Mouse (Mus musculus): ENCODE results near the gene Macrod2.

Gene Macrod2

DNA sequence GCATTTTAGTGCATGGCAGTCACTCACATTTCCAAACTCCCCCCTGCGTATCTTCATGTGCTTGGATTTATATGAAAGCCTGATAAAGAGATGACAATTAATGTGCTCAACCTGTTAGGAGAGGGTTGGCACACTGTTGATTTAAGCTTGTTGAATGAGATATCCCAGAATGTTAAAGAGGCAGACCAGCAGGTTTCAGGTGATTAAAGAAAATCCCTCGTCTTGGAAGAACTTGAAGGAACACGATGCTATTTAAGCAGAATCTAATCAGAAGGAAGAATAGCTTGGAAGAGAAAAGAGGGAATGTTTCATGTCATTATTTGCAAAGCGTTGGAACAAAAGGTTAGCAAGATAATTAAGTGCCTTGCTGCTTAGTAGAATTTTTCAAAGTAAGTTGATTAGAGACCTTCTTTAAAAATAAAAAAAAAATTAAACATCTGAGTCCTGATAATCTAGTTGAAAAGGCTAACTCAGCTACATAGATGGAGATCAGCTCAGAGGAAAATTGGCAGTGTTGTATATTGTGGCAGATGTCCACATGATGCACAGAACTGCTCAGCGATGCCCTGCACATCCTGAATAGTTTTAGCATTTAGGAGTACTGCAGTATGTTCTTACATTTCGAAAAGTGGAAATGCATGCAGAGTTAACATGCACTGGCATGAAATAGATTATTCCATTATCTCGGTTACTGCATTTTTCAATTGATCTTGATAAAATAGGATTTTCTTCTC is 518.7 kb downstream of the Macrod2 start:
- no peak for DNase-seq

DNA sequence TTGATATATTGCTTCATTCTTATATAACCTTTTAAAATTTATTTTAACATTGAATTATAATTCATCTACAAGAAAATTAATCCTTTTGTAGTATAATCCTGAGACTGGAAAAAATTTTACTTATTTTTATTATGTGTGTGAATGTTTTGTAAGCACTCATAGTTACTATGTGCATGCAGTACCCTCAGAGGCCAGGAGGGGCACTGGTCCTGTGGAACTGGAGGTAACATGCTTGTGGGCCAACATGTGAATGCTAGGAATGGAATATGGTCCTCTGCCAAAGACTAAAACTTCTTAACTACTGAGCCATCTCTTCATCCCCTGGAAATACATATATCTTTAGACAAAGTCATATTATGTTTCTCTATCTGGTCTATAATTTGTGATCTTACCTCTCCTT is 531.8 kb downstream of the Macrod2 start:
- peak in 1 of 2 experiments; percentile 20 for DNase-seq

DNA sequence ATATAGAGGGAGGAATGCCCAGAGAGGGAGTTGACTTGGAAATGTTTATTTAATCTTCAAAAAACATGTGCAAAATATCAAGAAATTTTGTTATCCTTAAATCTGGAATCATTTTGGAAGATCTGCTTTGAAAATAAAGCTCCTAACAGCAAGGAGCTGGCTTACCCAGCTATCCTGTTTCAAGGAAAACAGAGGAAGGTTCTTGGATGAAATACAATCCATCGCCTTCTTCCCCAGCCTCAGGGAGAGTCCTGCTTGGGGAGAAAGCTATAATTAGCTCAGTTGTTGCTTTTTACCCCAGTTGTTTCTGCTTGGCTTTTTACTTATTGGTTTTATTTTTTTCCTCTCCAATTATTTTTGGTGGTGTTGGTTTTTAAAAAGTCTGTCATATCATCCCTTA is 539.4 kb downstream of the Macrod2 start:
- DNase-seq, result no peak

DNA sequence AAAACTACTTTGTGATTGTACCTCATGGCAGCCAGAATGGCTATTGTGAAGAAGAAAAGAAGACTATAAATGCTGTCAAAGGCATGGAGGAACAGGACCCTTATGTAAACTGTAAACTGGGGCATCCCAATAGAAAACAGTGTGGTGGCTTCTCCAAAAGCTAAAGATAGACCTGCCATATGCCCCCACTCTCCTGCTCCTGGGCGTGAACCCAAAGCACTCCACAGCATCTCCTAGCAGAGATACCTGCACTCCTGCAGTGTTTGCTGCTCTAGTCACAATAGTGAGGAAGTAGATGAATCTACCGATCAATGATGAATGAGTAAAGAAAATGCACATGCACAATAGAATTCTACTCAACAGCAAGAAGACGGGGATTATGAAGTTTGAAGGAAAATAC is 554.4 kb downstream of the Macrod2 start:
- DNase-seq, result no peak

DNA sequence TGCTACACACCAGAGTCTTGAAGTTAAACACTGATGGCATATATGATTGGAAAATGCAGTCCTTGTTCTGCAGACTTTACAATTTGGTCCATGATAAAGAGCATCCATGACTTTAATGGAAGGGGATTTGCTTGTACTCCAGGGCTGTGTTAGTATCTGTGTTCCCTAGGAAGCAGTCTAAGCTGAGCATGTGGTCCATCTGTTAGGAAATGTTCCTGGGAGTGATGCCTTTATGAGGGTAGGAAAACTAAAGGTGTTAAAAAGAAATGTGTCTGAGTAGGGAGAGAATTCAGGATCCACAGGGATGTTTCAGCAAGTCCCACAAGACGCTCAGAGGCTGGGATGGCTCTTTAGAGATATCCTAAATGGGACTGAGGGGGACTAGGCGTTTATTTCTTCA is 564.1 kb downstream of the Macrod2 start:
- no peak for DNase-seq

DNA sequence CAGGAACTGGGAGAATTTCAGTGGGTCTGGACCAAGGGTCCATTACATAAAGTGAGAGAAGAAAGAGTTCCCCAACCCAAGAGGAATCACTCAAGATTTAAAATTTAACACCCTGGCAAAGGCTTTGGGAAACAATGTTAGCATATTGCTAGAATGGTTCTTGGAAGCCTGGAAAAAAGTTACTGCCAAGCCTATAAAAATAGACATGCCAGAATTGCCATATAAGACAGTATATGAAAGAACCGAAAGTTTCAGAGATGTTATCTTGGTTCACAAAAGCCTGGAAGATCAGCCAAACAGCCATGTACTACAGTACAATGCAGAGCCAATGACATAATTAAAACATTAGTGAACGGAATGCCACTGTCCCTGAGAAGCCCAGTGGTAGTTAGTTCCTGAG is 575.1 kb downstream of the Macrod2 start:
- DNase-seq, result no peak

DNA sequence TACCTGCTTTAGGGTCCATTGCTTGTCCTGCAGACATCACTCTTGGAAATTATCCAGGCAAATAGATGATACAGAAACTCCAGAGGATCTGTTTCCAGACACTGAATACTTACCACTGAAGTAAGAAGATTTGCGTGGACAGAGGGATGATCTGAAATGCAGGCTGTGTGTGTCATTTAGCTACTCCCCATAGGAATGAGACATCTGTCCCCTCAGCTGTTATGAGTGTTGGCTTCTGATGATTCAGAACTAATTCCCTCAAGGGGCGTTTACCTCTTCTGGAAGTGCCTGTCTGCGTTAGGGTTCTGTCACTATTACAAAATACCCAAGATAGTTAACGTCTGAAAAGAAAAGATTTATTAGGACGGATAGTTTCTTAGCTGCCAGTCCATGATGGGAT is 576.7 kb downstream of the Macrod2 start:
- DNase-seq, result no peak

DNA sequence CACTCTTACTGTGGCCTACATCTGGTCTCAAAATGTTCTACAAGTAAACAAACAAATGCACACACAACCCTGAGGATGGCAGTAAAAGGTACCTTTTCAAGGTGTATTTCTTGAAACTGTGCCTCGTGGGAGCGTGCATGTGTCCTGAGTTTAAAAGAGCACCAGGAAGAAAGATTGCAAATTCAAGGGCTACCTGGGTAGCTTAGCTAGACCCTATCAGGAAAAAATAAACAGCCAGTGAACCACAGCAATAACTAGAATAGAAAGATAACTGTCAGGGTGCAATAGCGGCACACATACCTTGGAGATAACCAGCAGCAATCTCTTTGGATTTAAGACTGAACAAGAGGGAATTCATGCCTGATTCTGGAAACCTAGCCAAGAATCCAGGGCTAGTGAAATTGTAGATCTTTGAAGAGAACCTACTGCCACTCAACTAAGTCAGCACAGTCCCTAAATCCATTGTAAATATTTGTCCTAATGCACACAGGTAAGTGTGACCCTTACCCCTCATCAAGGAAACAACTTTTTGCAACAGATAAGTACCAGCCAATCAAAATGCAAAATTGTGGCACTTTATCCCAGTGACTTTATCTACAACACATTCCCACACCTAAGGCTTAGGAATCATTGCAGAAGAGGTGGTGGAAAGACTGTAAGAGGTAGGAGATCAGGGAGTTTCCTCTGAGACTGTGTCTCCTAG is 590.7 kb downstream of the Macrod2 start:
- DNase-seq, result no peak

DNA sequence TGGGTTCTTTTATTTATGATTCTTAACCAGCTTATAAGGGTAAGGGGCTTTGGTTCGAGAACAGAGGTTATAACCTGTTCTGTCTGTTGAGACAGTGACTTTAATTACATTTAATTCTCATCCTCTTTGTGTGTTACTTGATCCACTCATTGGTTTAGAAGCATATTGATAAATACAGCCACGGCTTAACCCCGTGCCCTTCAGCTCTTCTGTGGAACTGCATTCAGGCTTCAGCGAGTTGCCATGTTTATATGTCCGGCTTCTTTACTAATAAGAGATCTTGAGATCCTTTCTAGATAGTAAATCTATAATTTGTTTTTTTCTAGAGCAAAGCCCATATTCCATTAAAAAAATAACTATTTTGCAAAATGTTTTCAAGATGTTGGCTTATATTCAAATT is 608.7 kb downstream of the Macrod2 start:
- DNase-seq, result no peak

DNA sequence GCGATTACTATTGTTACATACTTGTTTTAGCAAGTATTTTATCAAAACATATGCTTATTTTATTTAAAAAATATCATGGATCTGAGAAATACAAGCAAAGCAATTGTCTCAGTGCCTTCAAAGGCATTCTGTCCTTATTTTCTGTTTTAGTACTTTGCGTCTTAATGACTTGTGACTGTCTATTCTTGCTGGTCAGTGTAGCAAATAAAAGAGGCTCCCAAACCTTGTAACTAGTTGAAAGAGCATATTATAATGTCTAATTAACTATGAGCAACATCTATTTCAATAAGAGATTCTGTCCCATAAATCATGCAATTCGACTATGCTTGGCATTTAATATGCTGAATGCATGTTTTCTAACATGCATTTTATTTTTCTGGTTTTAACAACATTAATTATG is 609.2 kb downstream of the Macrod2 start:
- no peak for DNase-seq

DNA sequence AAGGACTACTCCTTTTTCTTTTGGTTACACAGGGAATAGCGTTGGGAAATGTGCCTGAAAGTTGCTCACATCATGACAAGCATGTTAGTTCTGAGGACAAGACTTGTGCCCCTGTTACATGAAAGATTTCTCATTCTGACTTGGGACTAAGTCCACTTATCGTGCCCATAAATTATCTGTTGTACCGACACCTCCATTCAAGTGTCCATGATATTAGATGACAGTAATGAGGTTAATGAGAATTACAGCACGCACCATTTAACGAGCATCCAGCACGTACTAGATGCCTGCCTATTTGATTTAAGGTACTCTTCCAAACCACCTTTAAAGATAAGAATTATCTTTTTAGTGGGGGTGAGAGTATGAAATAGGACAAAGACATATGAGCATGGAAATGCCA is 610.5 kb downstream of the Macrod2 start:
- DNase-seq, result no peak

DNA sequence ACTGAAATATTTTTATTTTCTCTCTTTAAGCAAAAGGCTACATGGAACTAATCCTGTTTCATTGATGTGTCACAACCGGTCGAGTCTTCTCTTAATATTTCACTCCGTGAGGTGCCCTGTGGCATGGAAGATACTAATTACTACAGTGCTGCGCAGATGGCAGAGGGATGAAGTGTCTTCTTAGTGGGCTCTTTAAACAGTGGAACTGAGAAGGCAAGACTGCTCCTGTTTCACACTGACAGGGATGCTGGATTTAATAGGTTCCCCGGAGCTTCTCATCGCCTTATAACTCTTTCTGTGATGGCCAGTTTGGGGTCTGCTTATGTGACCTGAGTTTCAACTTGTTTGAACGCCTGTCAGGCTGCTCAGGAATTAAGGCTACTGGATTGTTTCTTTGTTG is 612.6 kb downstream of the Macrod2 start:
- no peak for DNase-seq

DNA sequence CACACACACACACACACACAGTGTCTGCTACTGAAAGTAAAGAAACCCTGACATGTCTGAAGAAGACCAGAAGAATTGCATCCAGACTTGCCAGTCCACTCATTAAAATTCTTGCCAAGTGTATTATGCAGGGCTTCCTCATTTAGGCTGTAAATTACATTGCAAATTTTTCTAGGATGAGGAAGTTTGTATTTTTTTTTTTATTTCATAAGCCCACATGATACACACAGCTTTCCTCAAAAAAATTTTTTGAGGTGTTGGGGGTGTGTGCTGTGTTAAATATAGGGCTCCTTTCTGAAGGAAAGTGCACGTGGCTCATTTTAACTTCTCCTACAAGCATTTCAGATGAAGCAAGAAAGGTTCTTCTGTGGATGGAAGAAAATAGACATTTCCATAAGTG is 613.3 kb downstream of the Macrod2 start:
- no peak for DNase-seq

DNA sequence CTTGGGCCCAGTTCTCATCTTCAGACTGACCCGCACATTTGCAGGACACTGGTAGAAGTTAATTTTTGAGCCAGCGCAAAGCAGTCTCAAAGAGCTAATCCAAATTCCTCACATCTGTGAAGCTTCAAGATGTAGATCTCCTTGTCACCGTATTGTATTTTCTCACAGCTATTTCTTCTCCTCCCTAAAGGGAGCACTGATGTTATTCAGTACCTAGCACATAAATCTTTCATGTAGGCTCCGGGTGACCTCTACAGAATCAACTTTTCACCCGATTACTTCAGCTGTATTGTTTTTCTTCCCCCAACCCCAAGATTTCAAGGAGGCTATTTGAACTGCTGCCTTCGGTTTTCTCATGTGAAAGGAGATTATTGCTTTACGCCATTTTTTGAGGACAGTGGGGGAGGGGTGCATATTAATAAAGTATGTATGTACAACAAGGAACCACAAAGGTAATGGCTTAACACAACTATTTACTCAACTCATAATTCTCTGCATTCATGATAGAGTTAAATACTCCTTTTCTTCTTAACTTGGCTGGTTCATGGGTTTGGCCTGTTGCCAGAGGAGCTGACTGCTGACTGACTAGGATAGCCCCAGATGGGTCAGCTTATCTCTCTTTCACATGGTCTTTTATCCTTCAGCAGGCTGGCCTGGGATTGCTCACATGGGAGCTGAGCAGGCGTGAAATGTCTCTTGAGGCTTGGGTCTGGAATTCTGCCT is 618.5 kb downstream of the Macrod2 start:
- DNase-seq, result peak in 1 of 2 experiments; percentile 43

DNA sequence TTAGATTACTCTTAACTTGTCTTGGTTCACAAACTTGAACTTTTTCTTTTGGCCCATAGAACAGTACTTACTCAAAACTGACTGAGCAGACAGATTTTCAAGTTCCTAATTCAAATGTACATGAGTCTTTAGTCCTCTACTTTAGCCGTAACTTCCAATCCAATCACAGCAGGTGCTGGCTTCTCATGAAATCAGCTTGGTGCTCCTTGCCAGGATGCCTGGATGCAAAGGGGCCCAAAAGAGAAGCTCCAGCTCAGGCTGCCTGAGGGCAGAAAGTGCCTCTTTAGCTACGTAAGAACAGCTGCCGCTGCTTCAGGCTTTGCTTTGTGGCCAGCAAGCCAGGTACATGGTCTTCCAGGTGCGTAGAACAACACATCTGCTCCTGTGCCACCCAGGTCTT is 627.9 kb downstream of the Macrod2 start:
- DNase-seq, result no peak

DNA sequence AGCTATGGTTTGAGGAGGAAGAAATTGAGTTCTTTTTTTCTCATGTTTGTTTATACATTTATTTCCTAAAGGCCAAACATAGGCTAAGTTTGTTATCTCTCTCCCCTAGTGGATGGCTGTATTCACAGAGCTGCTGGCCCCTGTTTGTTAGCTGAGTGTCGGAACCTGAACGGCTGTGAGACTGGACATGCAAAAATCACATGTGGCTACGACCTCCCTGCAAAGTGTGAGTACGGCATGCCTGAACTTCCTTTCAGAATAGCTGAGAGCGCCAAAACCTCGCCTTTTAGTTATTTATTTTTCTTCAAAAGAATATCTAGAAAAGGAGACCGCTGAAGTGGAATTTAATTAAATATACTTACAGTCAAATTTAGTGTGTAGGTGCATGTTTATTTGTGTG is 628.8 kb downstream of the Macrod2 start:
- DNase-seq, result no peak

DNA sequence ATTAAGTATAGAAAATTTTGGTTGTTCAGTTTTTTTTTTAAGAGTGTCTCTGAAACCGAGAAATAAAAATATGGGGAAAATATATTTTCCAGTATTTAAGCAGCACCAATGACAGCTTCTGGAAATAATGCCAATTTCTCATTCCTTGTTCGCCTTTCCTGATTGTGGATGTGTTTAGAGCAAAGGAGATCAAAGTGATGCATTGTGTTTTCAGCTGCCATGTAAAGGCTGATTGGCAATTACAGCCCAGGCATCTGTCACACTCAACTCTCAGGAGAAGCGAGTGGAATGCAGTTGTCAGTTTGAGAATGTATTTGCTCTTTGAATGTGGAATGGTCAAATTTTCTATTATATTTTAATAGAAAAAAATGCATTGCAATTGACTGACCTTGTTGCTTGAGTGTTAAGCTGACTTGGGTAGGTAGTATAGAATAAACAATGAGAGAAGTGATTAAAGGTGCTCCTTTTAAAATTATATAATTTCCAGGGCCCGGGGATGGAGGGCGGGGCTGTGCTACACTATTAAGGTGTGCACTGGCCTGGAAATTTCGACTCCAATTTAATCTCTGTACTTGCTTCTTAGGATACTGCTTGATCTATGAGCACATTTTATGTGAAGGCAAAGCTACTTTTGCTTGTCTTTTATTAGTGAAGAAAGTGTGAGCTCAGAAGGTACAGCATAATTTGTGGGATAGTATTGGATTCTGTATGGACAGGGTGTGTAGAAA is 629.4 kb downstream of the Macrod2 start:
- DNase-seq, result no peak

DNA sequence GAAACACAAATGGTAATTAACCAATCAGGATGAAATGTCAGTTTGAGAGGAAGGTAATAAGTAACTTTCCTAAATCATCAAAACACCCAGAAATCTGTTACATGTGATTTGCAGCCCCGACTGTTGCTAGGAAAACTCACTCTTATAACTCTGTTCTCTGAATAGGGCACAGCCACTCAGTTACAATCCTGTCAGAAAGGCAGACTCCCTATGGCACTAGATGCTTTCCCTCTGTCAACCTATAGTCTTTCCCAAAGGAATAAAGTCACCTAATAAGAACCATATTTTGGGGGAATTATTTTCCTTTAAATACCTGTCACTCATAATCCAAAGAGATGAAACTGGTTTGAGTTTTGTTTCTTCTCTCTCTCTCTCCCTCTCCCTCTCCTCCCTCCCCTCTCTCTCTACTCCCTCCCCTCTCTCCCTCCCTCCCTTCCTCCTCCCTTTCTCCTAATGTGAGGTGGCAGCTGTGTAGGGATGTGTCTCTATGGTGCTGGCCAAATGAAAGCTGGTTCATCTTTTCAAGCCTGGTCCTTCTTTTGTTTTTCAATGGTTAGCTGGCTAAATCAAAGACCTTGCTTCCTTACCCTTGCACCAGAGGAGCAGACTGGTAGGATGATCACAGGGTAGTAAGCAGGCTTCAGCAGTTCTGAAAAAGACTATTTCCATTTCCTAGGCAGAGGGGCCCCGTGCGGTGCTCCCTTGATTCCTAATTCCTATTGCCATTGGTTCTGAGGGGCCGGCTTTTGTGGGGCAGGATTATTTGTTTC is 661.8 kb downstream of the Macrod2 start:
- DNase-seq, result no peak

DNA sequence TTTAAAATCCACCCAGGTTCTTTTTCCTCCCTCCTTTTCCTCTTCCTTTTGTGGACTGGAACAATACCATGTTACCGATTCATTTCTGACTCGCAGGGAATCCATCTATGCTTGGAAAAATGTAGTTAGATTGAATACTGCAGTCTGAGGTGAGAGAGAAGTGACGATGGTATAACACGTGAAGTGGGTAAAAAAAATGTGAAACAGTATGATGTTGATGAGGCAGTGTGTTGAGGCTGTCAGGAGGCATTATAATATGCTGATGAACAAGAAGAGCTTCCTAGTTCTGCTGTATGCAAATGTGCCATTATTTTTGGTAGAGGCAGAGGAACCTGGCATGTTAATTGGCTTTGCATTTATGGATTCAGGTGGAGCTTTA is 662.3 kb downstream of the Macrod2 start:
- no peak for DNase-seq

DNA sequence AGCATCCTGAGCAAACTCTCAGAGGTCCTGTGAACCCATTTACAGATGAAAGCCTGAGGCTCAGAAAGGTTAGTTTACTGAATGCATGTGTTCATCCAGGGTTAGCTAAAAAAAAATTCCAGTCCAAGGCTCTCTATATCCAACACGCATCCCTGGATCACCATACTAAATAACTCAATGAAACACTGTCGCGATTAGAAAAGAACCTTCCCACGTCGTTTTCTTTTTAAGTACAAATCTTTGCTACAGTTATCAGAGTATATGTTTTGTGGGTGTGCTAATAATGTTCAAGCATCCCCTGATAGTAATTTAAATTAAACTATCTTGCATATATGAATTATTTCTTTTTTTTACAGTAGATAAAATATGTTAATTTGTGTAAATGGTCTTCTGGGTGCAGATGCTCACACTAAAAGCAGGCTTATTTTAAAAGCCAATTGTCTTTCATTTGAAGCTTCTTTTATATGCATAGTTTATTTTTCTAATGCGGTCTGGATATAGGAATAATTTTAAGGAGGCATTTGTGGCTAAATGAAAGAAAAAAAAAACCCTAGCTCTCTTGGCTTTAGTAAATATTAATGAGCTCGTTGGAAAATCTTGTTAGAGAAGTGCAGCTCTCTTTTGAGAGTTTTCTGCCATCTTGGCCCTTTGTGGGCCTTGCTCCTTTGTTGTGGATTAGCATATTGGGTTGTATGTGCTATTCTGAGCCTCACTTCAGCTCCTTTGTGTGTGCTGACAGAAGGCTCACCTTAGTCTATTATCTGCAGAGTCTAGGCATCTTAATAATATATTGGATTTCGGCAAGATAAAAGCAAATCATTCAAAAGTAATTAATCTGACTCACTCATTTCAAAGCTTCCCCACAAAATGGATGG is 679.1 kb downstream of the Macrod2 start:
- DNase-seq, result no peak

DNA sequence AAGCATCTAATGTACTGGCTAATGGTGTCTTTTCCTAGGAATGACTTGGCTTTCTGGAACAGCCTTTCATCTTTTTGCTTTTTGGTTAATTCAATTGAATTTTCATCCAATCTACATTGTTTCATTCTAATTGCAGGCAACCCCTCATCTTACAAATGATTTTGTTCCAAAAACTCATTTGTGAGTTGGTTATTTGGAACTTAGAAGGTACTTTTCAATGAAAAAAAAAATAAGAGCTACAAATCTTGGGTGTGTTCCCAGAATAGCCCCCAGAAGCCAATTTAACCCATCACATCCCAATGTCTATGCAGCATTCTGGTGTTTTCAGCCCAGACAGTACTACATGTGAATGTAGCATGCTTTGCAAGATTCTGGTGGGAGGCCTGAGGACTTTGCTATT is 683.1 kb downstream of the Macrod2 start:
- DNase-seq, result no peak

DNA sequence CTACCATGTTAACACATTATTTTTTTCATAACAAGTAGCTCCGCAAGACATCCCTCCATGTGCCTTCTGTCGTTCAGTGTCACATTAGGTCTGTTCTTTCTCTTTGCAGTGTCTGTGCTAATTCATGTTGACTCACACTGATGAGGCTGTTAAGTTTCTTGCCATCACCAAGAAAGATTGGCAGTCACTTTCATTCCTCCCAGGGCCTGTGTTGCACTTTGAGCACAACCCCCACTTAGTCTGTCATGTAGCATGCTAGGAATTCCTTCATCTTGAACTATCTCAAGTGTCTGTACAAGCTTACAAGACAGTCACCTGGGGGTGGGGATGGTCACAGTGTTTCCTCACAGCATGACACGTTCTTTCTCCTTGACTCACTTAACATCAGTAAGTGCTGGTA is 696.2 kb downstream of the Macrod2 start:
- no peak for DNase-seq
